Mouse (Mus musculus): ENCODE results near the gene Nrip1. TPM values are rescaled to one million over a fixed set of nuclear protein-coding genes. Genes with fewer than 3 reads are reported as not detected.
A peak's percentile ranks its signal among the peaks of the same experiment; 100 is the strongest.

Gene Nrip1
- total and polyA plus RNA-seq, 3 experiments = 10.4 to 91.1 (median 25.0) TPM

GRCm38 (mm10) chr16:76355947-76356550 lies 17.6 kb downstream of the Nrip1 start:
- peaks cover 54% of the 10 kb centered on the region for H3K4me1 ChIP-seq (ENCODE audit: insufficient read depth, low read depth, low read length)
- DNase-seq (ENCODE audit: low spot score) (no peak), ATAC-seq (ENCODE audit: extremely low read depth, insufficient number of reproducible peaks, low FRiP score, poor library complexity, severe bottlenecking) (no peak)
- H3K9me3 ChIP-seq (replicated peaks) = no peaks in the 10 kb centered on the region
- H3K4me3 ChIP-seq (ENCODE audit: low read depth, low read length) = no peak overlapping the region; the same call in 1 of the 2 replicates
- TF ChIP-seq POLR2AphosphoS5 (IDR thresholded peaks at IDR 0.05; ENCODE audit: insufficient replicate concordance, low read depth, low read length) (no peak), GATA2 (IDR thresholded peaks at IDR 0.05; ENCODE audit: borderline replicate concordance, low read depth, low read length) (no peak)
- no peaks in the 10 kb centered on the region for H3K27me3 ChIP-seq (ENCODE audit: insufficient read depth, low read length)
- peaks cover 53% of the 10 kb centered on the region for H3K36me3 ChIP-seq (replicated peaks)

GRCm38 (mm10) chr16:76355267-76355666 lies 18.4 kb downstream of the Nrip1 start:
- Histone ChIP-seq H3K27me3 (ENCODE audit: insufficient read depth, low read length) (no peaks in the 10 kb centered on the region), H3K4me1 (ENCODE audit: insufficient read depth, low read depth, low read length) (peaks cover 52% of the 10 kb centered on the region), H3K36me3 (replicated peaks) (peaks cover 56% of the 10 kb centered on the region), H3K4me3 (ENCODE audit: low read depth, low read length) (no peak overlapping the region), H3K9me3 (replicated peaks) (no peaks in the 10 kb centered on the region)
- TF ChIP-seq CTCF (IDR thresholded peaks at IDR 0.05; ENCODE audit: low read depth, low read length) (no peak), TAL1 (conservative IDR thresholded peaks at IDR 0.05; ENCODE audit: low read depth, low read length) (no peak), GATA1 (IDR thresholded peaks at IDR 0.05; ENCODE audit: borderline replicate concordance, low read length) (no peak), GATA2 (IDR thresholded peaks at IDR 0.05; ENCODE audit: borderline replicate concordance, low read depth, low read length) (no peak), POLR2AphosphoS5 (IDR thresholded peaks at IDR 0.05; ENCODE audit: insufficient replicate concordance, low read depth, low read length) (no peak)
- ATAC-seq (ENCODE audit: extremely low read depth, insufficient number of reproducible peaks, low FRiP score, poor library complexity, severe bottlenecking) = no peak
- no peak for DNase-seq (ENCODE audit: low spot score)

- H3K4me1 ChIP-seq (ENCODE audit: insufficient read depth, low read depth, low read length) = peaks cover 51% of the 10 kb centered on the region
- no peaks in the 10 kb centered on the region for H3K27me3 ChIP-seq (ENCODE audit: insufficient read depth, low read length)
- H3K4me3 ChIP-seq (ENCODE audit: low read depth, low read length) = no peak overlapping the region
- DNase-seq (ENCODE audit: low spot score) (no peak), ATAC-seq (ENCODE audit: extremely low read depth, insufficient number of reproducible peaks, low FRiP score, poor library complexity, severe bottlenecking) (peak; percentile 64; the same call in 1 of the 2 replicates)
- peaks cover 56% of the 10 kb centered on the region for H3K36me3 ChIP-seq (replicated peaks)
- TF ChIP-seq GATA1 (IDR thresholded peaks at IDR 0.05; ENCODE audit: borderline replicate concordance, low read length) (no peak), GATA2 (IDR thresholded peaks at IDR 0.05; ENCODE audit: borderline replicate concordance, low read depth, low read length) (no peak), CTCF (IDR thresholded peaks at IDR 0.05; ENCODE audit: low read depth, low read length) (no peak), POLR2AphosphoS5 (IDR thresholded peaks at IDR 0.05; ENCODE audit: insufficient replicate concordance, low read depth, low read length) (no peak), TAL1 (conservative IDR thresholded peaks at IDR 0.05; ENCODE audit: low read depth, low read length) (no peak)
- no peaks in the 10 kb centered on the region for H3K9me3 ChIP-seq (replicated peaks)
Observed at GRCm38 (mm10) chr16:76354841-76355240, 18.8 kb downstream of the Nrip1 start.

- Histone ChIP-seq H3K4me3 (ENCODE audit: low read depth, low read length) (no peak overlapping the region), H3K9me3 (replicated peaks) (no peaks in the 10 kb centered on the region), H3K27me3 (ENCODE audit: insufficient read depth, low read length) (no peaks in the 10 kb centered on the region), H3K4me1 (ENCODE audit: insufficient read depth, low read depth, low read length) (peaks cover 54% of the 10 kb centered on the region), H3K36me3 (replicated peaks) (peaks cover 60% of the 10 kb centered on the region)
- TF ChIP-seq CTCF (IDR thresholded peaks at IDR 0.05; ENCODE audit: low read depth, low read length) = no peak
- no peak for TF ChIP-seq GATA1 (IDR thresholded peaks at IDR 0.05; ENCODE audit: borderline replicate concordance, low read length)
- TF ChIP-seq GATA2 (IDR thresholded peaks at IDR 0.05; ENCODE audit: borderline replicate concordance, low read depth, low read length) = no peak
- TF ChIP-seq POLR2AphosphoS5 (IDR thresholded peaks at IDR 0.05; ENCODE audit: insufficient replicate concordance, low read depth, low read length) = no peak
- no peak for TF ChIP-seq TAL1 (conservative IDR thresholded peaks at IDR 0.05; ENCODE audit: low read depth, low read length)
- ATAC-seq (ENCODE audit: extremely low read depth, insufficient number of reproducible peaks, low FRiP score, poor library complexity, severe bottlenecking) (no peak), DNase-seq (ENCODE audit: low spot score) (no peak)
Observed at GRCm38 (mm10) chr16:76354289-76354688, 19.3 kb downstream of the Nrip1 start.

- H3K36me3 ChIP-seq (replicated peaks) = peaks cover 68% of the 10 kb centered on the region
- no peak overlapping the region for H3K4me3 ChIP-seq (ENCODE audit: low read depth, low read length)
- peaks cover 45% of the 10 kb centered on the region for H3K4me1 ChIP-seq (ENCODE audit: insufficient read depth, low read depth, low read length)
- ATAC-seq (ENCODE audit: extremely low read depth, insufficient number of reproducible peaks, low FRiP score, poor library complexity, severe bottlenecking) = no peak
- DNase-seq (ENCODE audit: low spot score) = no peak
- no peaks in the 10 kb centered on the region for H3K27me3 ChIP-seq (ENCODE audit: insufficient read depth, low read length)
- TF ChIP-seq GATA1 (IDR thresholded peaks at IDR 0.05; ENCODE audit: borderline replicate concordance, low read length) (no peak), TAL1 (conservative IDR thresholded peaks at IDR 0.05; ENCODE audit: low read depth, low read length) (no peak), POLR2AphosphoS5 (IDR thresholded peaks at IDR 0.05; ENCODE audit: insufficient replicate concordance, low read depth, low read length) (no peak), GATA2 (IDR thresholded peaks at IDR 0.05; ENCODE audit: borderline replicate concordance, low read depth, low read length) (no peak), CTCF (IDR thresholded peaks at IDR 0.05; ENCODE audit: low read depth, low read length) (no peak)
- no peaks in the 10 kb centered on the region for H3K9me3 ChIP-seq (replicated peaks)
Observed at GRCm38 (mm10) chr16:76350922-76351321, 22.7 kb downstream of the Nrip1 start.

- peaks cover 81% of the 10 kb centered on the region for H3K36me3 ChIP-seq (replicated peaks)
- no peaks in the 10 kb centered on the region for H3K27me3 ChIP-seq (ENCODE audit: insufficient read depth, low read length)
- H3K9me3 ChIP-seq (replicated peaks) = peaks cover 8% of the 10 kb centered on the region
- TF ChIP-seq CTCF (IDR thresholded peaks at IDR 0.05; ENCODE audit: low read depth, low read length) (no peak), POLR2AphosphoS5 (IDR thresholded peaks at IDR 0.05; ENCODE audit: insufficient replicate concordance, low read depth, low read length) (no peak), TAL1 (conservative IDR thresholded peaks at IDR 0.05; ENCODE audit: low read depth, low read length) (no peak), GATA1 (IDR thresholded peaks at IDR 0.05; ENCODE audit: borderline replicate concordance, low read length) (no peak), GATA2 (IDR thresholded peaks at IDR 0.05; ENCODE audit: borderline replicate concordance, low read depth, low read length) (no peak)
- DNase-seq (ENCODE audit: low spot score) (no peak), ATAC-seq (ENCODE audit: extremely low read depth, insufficient number of reproducible peaks, low FRiP score, poor library complexity, severe bottlenecking) (no peak)
- H3K4me3 ChIP-seq (ENCODE audit: low read depth, low read length) = no peak overlapping the region
- peaks cover 47% of the 10 kb centered on the region for H3K4me1 ChIP-seq (ENCODE audit: insufficient read depth, low read depth, low read length)
Observed at GRCm38 (mm10) chr16:76349053-76349452, 24.6 kb downstream of the Nrip1 start.
